Mouse (Mus musculus) granulocyte monocyte progenitor cell, adult 5-6 weeks (primary cell): ENCODE measurements around the gene 3110040N11Rik. TPM values are rescaled to one million over a fixed set of nuclear protein-coding genes. Genes with fewer than 3 reads are reported as not detected.
A peak's percentile ranks its signal among the peaks of the same experiment; 100 is the strongest.
"Not testable (repeated sequence)": the region's sequence is repeated elsewhere in the genome, so short reads cannot be mapped to it uniquely, and the experiment has no call there.

ENCODE experiments used
- ATAC-seq: replicated peaks from 2 replicates; pipeline ENCODE4 v1.8.0; 2016; ENCODE audit warnings: mild to moderate bottlenecking, moderate TSS enrichment, inconsistent platforms; ENCODE audit not compliant: poor library complexity, severe bottlenecking
- total RNA-seq, 2 experiments: library from RNA; stranded (forward) in 1 of 2; stranded (reverse) in 1 of 2; fragments of 200-712, 200-1000 nt in 1 of 2; fragments of >200 nt in 1 of 2; fragmentation: Nextera tagmentation in 1 of 2; gene quantifications; 2 replicates each; pipeline ENCODE4 v1.2.3; 2014 to 2017

Gene 3110040N11Rik
- total RNA-seq (2014; fragmentation: Nextera tagmentation) (20.0 and 28.1 TPM in 2 replicates), total RNA-seq (2017) (69.5 and 80.4 TPM in 2 replicates)

DNA sequence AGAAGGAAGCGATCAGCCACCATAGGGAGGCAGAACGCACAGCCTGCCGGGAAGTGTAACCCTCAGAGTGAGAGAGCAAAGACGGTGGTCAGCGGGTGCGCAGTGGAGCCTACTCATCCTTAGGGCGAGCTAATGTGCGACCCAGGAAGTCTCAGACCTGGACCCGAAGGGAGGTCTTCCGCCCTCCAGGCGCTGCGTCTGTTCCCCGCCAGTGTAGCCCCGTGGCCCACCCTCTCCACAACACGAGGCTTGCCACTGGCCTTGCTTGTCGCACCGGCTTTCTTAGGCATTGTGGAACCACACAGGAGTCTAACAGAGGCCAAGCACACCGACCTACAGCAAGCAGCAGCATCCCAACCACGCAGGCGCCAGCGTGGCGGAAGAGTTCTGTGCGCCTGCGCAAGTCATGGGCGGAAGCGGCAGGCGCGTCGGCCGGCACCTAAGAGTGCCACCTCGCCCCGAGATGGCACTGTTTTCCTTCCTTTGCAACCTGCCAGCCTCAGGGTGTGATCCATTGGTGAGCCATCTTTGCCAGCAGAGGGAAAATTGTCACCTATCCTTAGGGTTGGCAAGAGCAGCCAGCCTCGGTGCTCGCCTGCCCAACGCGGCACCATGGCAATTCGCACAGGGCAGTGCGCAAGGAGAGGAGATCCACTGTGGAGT, at the start of gene 3110040N11Rik:
3110040N11Rik (minus strand) TSS at position 384 of the 663 bp plus-strand sequence.
- peak; percentile 94 for ATAC-seq

DNA sequence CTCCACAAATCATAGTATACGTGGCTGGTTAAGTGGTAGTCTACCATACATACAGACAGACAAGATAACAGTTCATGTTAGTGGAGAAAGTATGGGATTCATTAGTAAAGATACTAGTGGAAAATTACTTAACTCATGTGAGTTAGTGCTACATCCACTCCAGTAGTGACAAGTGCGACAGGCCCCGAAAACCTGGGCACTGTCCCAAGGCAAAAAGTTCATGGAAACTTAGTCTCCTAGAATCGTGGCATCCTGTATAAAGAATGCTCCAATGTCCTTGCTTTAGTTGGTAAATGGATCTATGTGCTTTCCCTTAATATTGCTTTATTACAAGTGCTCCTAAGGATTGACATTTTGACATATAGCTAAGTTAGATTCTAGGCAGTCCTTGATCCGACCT, 48.5 kb upstream of the 3110040N11Rik start:
- ATAC-seq: not testable (repeated sequence)

DNA sequence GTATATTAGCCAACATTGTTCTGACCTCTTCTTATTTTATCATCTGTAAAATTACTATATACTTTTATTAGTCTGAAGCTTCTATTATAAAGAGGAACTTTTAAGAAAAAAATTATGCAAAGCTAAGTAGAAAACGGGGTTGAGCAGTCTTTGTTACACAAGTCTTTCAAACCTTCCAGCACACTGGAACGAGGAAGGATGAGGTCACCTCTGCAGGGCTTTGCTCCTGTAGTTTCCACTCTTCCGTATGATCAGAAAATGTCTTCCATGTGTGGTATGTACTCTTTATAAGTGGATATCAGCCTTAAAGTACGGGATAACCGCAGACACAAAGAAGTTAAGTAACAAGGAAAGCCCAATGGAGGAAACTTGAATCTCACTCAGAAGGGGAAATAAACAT, 46.2 kb upstream of the 3110040N11Rik start:
- ATAC-seq: peak; percentile 82

DNA sequence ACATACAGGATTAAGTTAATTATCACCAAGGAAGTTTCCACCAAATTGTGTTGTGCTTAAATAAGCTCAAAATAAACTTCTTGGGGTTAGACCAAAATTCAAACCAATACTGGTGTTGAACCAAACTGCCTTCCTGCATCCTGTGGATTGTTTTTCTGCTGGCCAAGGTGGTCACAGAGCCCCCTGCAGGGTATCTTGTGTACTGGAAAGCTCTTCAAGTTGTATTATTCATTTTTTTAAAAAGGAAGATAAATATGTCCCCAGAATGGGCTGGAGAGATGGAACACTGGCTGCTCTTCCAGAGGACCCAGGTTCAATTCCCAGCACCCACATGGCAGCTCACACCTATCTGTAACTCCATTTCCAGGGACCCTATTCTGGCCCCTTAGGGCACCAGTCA, 45.6 kb upstream of the 3110040N11Rik start:
- ATAC-seq: peak; percentile 44; the same call in 1 of the 2 replicates

DNA sequence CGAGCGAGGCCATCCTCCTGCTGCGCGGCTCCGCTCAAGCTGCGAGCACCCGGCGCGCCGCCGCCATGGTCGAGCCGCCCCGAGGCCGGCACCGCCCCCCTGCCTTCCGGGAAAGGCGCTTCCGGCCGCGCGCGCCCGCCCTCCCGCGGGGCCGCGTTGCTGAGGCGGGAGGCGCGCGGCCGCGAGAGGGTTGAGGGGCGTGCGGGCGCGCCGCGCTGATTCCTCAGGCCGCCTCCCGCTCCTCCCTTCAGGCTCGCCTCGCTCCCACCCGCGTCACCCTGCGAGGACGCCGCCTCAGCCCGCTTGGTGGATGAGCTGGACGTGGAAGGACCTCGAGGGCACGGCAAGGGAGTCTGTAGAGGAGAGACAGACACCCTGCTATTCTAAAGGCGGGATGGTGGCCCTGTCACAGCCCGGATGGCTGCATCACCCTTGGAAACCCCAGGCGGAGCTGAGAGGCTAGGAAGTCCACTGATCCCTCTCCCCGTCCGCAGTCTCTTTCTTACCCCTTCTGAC, 40.2 kb upstream of the 3110040N11Rik start, which contains the start of gene Btbd1:
Btbd1 (minus strand) TSS at position 53 of the 516 bp plus-strand sequence.
- peak; percentile 83 for ATAC-seq

DNA sequence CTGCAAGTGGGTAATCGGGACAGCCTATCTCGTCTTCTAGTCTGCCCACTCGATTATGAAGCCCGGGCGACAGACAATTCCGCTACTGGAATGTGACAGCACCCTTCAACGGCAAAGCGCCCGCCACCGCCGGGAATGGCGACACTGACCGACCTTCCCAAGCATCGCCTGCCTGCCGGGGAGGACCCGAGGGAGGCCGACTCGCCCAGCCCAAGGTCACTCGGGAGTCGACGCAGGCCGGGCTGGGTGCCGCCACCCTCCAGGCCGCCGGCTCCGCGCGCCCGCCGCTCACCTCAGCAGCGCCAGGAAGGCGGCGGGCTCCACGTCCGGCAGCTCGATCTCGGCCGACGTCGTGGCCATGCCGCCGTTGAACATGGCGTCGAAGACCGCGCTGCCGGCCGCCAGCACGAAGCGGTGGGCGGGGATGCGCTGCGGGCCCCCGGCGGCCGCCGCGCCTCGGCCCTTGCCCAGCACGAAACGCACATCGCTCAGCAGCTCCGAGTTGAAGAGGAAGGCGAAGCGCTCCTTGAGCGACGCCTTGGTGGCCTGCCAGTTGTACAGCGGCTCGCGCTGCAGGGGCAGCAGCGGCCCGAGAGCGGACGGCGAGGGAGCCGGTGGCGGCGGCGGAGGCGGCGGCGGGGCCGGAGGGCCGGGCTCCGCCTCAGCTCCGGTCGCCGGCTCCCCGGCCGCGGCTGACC, 39.6 kb upstream of the 3110040N11Rik start:
- peak; percentile 36 for ATAC-seq

DNA sequence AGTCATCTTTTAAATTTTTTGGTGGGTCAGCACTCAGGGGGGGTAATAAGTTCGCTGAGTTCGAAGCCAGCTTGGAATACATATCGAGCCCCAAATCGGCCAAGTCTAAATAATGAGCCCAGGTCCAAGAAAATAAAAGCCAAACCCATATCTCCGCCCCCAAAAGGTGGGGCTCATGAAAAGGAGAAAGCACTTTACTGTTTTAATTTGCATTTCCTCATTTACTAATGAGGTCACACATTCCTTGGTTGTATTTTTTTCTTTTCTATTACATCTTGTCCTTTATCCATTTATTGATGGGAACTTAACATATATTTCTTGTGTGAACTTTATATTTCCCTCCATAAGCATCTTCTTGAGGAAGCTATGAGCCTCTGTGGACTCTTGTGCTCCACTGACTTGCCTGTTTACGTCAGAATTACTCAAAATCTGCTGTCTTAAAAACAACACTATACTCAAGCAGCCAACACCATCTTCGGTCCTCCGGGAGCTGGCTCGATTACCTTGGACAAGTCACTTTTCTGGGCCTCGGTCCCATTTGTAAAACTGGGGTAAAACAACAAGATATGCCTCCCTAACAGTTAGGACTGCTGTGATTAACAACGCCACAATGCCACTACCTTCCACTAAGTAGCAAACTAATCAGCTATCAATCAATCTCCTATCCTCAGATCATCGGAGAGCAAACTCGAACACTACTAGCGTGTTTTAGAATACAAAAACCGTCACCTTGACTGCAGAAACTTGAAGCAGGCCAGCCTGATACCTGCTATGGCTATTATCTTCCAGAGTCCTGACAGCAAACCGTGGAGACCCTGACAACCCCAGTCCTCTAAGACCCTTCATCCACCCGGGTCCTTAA, 38.8 kb upstream of the 3110040N11Rik start:
- peak; percentile 26; the same call in 1 of the 2 replicates for ATAC-seq

DNA sequence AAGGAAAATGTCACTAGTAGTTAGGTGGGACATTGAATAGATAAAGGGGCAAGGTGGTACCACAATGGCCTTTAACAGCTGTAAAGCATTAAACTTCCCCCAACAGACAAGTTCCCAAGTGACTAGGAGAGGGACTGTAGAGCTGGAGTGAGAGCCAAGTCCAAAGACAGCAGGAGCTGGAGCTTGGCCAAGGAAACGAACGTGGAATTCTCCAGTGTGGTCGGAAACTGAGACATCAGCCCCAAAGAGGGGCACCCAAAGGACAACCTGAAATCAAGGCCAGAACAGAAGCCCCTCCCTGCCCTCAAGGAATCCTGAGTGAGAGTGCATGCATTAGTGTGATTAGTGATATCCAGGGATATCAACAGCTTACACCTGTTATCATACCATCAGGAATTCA, 36.1 kb upstream of the 3110040N11Rik start:
- ATAC-seq: no peak

DNA sequence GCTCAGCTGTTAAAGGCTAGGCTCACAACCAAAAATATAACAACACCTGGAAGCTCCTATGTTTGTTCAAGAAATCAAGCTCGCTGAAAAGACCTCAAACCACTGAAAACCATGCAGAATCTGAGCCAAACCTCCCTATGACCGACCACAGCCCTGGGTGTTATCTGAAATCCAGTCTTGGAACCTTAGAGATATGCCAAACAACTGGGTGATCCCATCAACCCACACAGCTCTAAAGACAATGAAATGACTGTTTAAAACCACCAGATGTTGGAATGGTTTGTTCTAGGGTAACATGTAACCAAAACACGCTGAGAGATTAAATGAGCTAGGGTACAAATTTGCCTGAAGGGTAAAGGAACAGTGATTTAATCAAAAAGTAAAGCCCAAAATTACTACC, 35.6 kb upstream of the 3110040N11Rik start:
- no peak for ATAC-seq

DNA sequence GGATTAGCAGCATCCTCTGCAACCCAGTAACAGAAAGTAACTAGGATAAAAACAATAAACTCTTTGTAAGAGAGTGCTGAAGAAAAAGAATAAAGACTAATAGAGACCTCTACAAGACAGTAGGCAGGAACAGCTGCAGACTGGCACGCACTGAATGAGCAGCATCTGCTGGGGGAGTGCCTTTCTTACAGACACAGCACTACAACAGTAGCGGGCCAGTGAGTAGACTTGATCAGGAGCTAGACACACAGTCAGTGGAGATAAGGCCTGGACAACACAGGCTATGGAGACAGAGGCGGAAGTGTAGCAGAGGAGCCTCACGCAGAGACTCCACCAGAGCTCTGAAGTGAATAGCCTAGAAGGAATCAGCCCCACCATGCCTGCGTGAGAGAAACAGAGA, 16.8 kb upstream of the 3110040N11Rik start:
- no peak for ATAC-seq

DNA sequence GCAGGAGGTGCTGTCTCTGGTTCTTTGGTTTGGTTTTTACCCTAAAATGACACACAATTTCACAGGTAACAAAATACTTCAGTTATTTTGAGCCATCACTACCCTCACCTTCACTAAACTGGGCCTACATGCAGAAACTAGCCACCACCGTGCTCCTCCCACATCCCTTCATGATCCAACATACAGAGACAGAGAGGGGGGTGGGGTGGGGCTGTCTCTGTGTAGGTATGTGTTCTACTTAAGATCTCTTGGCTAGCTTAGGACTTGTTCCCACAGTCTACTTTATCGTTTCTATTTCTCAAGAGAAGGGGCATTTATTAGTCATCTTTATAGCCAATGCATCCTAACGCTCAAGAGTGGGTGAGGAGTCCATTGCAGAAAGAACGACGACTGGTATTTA, 742 bp downstream of the 3110040N11Rik start:
- no peak for ATAC-seq

DNA sequence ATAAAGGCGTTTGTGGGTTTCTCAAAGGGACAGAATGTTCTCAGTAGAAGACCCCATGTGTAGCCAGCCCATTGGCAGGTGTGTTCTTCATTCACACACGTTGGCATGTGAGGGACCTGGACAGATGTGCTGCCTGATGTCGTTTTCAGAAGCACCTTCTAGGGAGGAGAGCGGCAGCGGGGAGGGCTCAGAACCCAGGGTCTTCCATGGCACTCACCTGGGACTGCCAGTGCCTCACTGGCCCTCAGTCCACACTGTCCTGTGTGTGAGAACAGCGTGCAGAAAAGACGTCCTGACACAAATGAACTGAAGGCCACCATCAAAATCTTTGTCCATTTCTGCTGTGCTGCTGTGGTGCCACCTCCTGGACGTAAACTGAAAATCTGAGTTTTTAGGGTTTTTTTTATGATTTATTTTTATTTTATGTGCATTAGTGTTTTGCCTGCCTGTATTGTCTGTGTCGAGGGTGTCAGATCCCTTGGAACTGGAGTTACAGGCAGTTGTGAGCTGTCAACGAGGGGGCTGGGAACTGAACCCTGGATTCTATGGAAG, 11.5 kb downstream of the 3110040N11Rik start:
- ATAC-seq: no peak

DNA sequence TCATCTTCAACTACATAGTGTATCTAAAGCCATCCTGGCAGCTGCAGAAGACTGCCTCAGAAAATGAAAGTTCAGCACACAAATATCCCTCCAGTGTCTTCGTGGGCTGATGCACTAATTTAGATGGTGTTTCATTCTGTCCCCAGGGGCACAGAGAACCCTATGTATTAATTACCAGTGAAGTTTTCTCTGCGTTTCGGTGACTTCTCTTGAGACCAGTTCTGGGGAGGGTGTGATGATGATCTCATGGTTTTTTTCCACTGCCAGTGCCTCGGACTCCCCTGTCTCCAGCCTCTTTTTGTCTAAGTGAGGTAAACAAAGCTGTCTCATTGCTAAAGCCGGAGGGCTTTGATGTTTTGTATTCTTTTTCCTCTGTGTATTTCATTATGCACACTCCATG, 14.0 kb downstream of the 3110040N11Rik start:
- no peak for ATAC-seq

DNA sequence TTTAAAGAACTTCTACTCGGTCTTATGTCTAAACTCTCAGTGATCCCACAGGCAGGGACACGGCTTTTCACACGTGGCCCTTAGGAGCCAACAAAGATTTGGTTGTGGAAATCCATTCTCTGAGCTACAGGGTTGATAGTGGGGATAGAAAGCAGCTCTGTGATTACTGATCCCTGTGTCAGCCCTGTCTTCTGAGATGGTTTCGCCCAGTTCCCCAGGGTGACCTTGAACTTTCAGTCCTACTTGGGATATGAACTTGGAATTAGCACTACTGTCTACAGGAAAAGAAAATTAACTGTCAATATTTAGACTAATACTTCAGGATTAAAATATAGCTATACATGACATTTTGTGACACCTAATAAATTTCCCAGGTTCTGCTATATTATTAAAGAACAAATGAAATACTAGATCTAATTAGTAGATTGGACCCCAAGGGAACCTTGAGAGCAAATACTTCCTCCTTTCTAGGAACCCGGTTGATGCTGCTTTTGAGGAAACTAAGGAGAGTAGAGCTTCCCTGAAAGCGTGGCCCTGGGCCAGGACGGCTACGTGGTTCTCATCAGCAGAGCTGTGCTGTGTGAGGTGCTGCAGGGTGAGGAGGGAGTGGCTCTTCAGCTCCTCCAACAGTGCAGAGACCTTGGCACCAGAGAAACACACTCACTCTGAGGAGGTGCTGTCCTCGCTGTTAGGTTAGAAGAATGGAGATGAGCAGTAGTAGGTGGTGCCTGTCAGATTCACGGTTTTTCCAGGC, 16.3 kb downstream of the 3110040N11Rik start:
- ATAC-seq: peak; percentile 35

DNA sequence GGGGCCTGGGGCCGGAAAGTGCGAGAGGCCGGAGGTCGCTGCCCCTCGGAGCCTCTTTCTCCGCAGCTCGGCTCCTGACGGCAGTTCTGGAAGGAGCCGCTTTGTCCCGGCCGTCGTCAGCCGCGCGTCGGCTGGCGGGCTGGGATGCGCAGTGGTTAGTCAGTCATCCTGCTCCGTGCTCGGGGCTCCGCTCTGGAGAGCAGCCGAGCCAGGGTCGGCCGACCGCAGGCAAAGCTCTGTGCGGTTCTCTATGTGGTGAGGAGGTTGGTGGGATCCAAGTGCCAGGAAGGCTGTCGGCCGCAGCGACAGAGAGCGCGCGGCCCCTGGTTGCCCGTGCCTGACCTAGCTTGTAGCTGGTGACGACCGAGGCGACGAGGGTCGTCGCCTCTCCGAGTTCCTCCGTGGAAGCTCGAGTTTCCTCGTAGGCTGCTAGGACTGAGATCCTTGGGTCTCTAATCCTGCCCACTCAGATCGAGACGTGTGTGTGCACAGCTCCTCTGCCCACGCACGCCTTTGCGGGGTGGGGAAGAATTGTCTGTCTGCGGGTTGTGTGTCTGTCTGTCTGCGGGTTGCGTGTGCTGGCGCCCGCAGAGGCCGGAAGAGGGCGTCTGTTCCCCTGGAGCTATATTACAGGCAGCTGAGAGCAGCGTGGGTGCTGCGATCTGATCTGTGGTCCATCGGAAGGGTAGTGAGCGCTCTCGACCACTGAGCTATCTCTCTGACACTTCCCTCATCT, 26.0 kb downstream of the 3110040N11Rik start:
- ATAC-seq: peak; percentile 71

DNA sequence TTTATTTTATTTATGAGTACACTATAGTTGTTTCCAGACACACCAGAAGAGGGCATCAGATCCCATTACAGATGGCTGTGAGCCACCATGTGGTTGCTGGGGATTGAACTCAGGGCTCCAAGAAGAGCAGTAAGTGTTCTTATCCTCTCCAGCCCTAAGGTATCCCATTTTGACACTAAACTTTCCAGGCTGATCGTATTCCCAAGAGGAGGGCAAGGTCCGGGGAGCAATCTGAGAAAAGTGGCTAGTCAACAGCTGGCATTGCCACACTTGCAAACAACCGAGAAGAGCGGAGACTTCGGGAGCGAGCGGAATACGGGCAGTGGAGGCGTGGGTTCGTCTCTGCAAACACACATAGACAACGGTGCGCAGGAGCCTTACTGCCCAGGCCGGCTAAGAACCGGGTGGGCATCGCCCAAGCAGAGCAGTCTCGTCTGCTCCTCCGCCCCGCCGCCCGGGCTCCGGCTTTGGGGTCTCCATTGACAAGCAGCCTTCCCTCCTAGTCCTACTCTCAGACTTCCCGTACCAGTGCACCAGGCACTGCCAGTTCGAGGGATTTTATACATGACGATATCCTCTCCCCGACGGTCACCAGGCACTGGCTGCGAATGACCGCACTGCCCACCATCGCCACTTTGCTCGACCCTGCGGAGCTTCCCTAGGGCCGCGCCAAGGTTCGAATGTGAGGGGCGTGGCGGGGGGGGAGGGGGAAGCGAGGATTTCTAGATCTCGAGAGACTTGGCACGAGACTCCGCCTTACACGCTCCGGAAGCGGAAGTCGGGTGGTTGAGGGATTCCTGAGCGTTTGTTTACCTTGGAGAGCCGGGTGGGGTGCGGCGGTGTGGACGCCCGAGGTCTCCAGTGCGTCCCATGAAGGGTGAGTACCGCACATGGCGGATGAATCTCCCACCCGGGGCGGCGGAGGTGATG, 26.8 kb downstream of the 3110040N11Rik start, which contains the start of gene Ramac:
Ramac (plus strand) TSS at position 746 of the 930 bp plus-strand sequence.
- peak; percentile 89 for ATAC-seq

DNA sequence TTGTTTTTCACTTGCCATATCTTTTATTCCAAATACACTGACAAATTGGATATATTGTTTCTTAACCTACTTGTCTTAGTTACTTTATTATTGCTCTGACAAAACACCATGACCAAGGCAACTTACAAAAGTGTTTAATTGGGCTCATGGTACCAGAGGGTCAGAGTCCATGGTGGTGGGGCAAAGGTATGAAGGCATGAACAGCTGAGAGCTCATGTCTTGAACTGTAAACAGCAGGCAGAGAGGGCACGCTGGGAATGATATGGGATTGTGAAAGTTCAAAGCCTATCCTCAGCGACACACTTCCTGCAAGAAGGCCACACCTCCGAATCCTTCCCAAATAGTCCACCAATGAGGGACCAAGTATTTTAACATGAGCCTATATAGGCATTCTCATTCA, 41.3 kb downstream of the 3110040N11Rik start:
- no peak for ATAC-seq

DNA sequence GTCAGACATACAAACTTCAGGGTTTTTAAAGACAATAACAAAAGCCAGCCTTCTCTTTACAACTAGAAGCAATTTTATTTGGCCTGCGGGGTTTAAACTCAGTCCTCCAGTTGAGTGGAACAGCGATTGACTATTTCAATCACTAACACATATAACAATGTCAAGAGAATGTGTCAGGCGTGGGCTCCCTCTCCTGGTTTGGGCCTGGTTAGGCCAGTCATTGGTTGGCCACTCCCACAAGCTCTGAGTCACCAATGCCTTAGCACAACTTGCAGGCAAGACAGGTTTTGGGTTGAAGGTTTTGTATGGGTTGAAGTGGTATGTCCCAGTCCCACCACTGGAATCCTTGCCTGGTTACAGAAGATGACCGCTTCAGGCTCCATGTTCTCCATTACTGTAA, 45.1 kb downstream of the 3110040N11Rik start:
- ATAC-seq: peak; percentile 50; the same call in 1 of the 2 replicates
